Mouse (Mus musculus): ENCODE measurements around the gene Dock9. TPM values are rescaled to one million over a fixed set of nuclear protein-coding genes. Genes with fewer than 3 reads are reported as not detected.

Gene Dock9
- total RNA-seq, 2 experiments from 2014 or later, result 202 to 212 TPM

DNA sequence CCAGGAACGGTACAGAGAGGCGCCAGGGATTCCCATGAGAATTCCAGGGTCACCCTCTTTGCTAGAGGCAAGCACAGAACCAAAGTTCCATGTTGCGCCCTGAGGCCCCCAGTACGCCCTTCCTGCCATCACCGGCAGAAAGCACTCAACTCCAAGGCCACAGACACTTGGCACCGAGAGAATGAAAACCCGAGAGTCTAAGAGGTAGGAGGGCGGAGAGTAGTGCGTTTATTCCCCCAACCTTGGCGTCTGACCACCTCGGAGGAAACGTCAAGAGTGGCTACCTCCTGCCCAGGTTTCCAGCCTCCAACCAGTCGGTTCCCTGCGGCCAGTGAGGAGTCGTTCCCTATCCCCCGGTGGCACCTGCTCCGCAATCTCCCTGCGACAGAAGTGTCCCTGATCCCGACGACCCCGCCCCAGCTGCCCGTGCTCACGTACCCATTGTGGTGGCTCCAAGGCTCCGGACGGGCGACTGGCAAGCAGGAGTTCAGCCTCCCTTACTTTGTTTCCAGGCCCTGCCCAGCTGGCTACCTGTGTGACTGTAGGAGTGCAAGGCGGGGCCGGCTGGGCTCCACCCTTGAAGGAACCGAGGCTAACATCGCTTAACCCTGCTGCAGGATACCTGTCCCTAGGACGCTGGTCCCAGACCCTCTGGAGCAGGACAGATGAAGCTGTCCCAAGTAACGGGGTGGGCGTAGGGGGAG, 292.7 kb downstream of the Dock9 start, which contains the start of gene Slc15a1:
Gene Slc15a1 (minus strand): TSS at position 472 of the 704 bp plus-strand sequence.
- DNase-seq, result no peak

- no peak for DNase-seq
Measured at GRCm38 (mm10) chr14:121500577-121500976, 297.1 kb downstream of the Dock9 start.

DNA sequence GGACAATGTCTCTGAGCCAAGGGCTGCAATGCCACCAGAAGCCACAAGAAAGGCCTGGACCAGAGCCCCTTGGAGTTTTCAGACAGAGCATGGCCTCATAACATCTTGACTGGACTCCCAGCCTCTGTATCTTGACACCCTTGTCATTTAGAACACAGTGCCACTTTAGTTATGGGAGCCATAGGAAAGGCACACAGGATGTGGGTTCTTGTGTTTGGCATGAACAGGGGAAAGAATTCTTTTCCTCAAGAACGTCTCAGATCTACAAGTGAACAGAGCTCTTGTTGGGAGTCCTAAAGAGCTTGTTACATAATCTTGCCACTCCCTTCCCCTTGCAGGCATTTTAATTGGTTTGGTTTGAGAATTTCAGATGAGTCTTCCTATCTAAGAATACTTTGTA, 297.9 kb downstream of the Dock9 start:
- no peak for DNase-seq

- DNase-seq, result no peak
Measured at GRCm38 (mm10) chr14:121497800-121498199, 299.8 kb downstream of the Dock9 start.

DNA sequence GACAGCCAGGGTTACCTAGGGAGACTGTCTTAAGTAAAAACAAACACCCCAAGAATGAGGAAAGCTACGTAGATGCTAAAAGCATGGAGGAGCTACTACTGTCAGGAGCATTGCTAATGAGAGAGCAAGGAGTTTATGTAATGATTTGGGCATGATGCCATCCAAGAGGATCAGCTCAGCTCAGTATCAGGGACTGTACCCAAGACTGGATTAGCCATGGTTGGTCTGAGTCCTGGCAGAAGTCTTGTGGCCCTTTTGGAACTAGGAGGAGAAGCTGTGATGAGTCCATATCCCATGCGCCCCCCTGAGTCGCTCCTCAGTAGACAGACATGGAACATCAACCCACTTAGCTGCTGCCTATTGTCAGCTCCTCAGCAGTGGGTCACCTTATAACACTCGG, 301.9 kb downstream of the Dock9 start:
- no peak for DNase-seq

- no peak for DNase-seq
Measured at GRCm38 (mm10) chr14:121495120-121495519, 302.5 kb downstream of the Dock9 start.

GRCm38 (mm10) chr14:121494238-121494637, 303.4 kb downstream of the Dock9 start:
- DNase-seq, result no peak

GRCm38 (mm10) chr14:121493712-121494111, 303.9 kb downstream of the Dock9 start:
- no peak for DNase-seq

DNA sequence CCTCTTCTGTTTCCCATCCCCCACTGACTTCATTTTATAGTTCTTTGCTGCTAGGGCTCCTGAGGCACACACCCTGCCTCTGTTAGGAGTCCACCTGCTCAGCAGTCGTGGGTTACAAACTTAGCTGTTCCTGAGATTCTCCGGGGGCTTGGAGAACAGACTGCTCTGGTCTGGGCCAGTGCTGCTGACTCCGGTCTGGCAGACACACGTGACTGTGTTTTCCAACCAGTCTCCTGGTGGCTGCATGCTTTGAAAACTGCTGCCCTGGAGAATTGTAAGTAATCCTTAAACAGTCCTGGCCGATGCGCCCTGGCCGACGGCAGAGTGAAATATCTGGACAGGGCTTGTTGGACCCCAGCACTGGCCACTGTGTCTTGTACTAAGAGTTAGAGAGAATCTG, 305.3 kb downstream of the Dock9 start:
- DNase-seq, result no peak

Other genes with a start within 250 kb of the Dock9 start
- gene Ubac2, start 80.8 kb upstream of the Dock9 start, total RNA-seq (2021), result 10 to 100 TPM; 47.8 to 48.9 TPM
- not detected for gene Gpr18, start 117.9 kb upstream of the Dock9 start, total RNA-seq (2021)
- under 1 TPM; 0.77 to 0.81 TPM for gene Gpr183, start 167.4 kb upstream of the Dock9 start, total RNA-seq (2021)
- under 1 TPM in 1 of 2 experiments, not detected in 1; 0.40 TPM for gene Timm8a2, start 236.8 kb upstream of the Dock9 start, total RNA-seq (2021)

Data from layer of hippocampus, postnatal 36 days (tissue).